Mouse (Mus musculus) myocyte (in vitro differentiated cells): ENCODE data around the gene Them7. TPM values are rescaled to one million over a fixed set of nuclear protein-coding genes. Genes with fewer than 3 reads are reported as not detected.

Source experiments
- H3K27me3 ChIP-seq: one replicate; pipeline ENCODE4 v1.6.1; 2011; ENCODE audit not compliant: control insufficient read depth, insufficient read depth, insufficient read length
- H3K36me3 ChIP-seq: one replicate; pipeline ENCODE4 v1.6.1; 2011; ENCODE audit not compliant: control insufficient read depth, insufficient read depth
- H3K4me2 ChIP-seq: one replicate; pipeline ENCODE4 v1.6.1; 2011; ENCODE audit warnings: low read depth, control low read depth
- H3K4me3 ChIP-seq: one replicate; pipeline ENCODE4 v1.5.1; 2011; ENCODE audit warnings: mild to moderate bottlenecking, control low read depth, moderate library complexity
- H3K79me2 ChIP-seq: one replicate; pipeline ENCODE4 v1.6.1; 2011; ENCODE audit not compliant: control insufficient read depth, insufficient read depth
- H3ac ChIP-seq: one replicate; pipeline ENCODE4 v1.6.1; 2011; ENCODE audit not compliant: control insufficient read depth, insufficient read length
- CEBPB ChIP-seq: IDR thresholded peaks from 2 replicates; pipeline ENCODE4 v1.6.1; 2011; ENCODE audit warnings: mild to moderate bottlenecking, moderate library complexity; ENCODE audit not compliant: poor library complexity, insufficient read depth, severe bottlenecking
- E2F4 ChIP-seq: IDR thresholded peaks from one replicate; pipeline ENCODE4 v1.6.1; 2011; ENCODE audit warnings: mild to moderate bottlenecking, control low read depth, moderate library complexity; ENCODE audit not compliant: insufficient read depth
- MAX ChIP-seq: IDR thresholded peaks from one replicate; pipeline ENCODE4 v1.6.1; 2011; ENCODE audit warnings: low read depth, mild to moderate bottlenecking, control low read depth
- MYOD1 ChIP-seq, 3 experiments: IDR thresholded peaks; one replicate each; pipeline ENCODE4 v1.6.1; 2011; ENCODE audit warnings: control low read depth in 2 of 3, low read depth in 2 of 3, mild to moderate bottlenecking in 2 of 3, moderate library complexity in 1 of 3; ENCODE audit not compliant: insufficient read length in 2 of 3, control insufficient read depth in 1 of 3
- MYOG ChIP-seq, 3 experiments: IDR thresholded peaks; one replicate each; pipeline ENCODE4 v1.6.1; 2011; ENCODE audit warnings: control low read depth in 2 of 3, low read depth in 2 of 3, mild to moderate bottlenecking in 2 of 3; ENCODE audit not compliant: insufficient read length in 2 of 3, control insufficient read depth in 1 of 3, insufficient read depth in 1 of 3
- POLR2A ChIP-seq: IDR thresholded peaks from one replicate; pipeline ENCODE4 v1.6.1; 2011; ENCODE audit warnings: low read depth, mild to moderate bottlenecking, control low read depth, moderate library complexity; ENCODE audit not compliant: insufficient read length
- POLR2AphosphoS2 ChIP-seq: IDR thresholded peaks from one replicate; pipeline ENCODE4 v1.6.1; 2011; ENCODE audit warnings: low read depth, control low read depth; ENCODE audit not compliant: insufficient read length
- REST ChIP-seq: IDR thresholded peaks from one replicate; pipeline ENCODE4 v1.6.1; 2011; ENCODE audit warnings: mild to moderate bottlenecking, control low read depth, moderate library complexity; ENCODE audit not compliant: insufficient read depth, insufficient read length
- SRF ChIP-seq: IDR thresholded peaks from one replicate; pipeline ENCODE4 v1.6.1; 2011; ENCODE audit warnings: low read depth; ENCODE audit not compliant: control insufficient read depth, insufficient read length
- TCF12 ChIP-seq: IDR thresholded peaks from one replicate; pipeline ENCODE4 v1.6.1; 2011; ENCODE audit warnings: mild to moderate bottlenecking, control low read depth; ENCODE audit not compliant: poor library complexity, insufficient read depth, severe bottlenecking
- TCF3 ChIP-seq: IDR thresholded peaks from one replicate; pipeline ENCODE4 v1.6.1; 2011; ENCODE audit warnings: low read depth, control low read depth; ENCODE audit not compliant: insufficient read length
- USF1 ChIP-seq: IDR thresholded peaks from one replicate; pipeline ENCODE4 v1.6.1; 2011; ENCODE audit warnings: low read depth, mild to moderate bottlenecking, control low read depth, moderate library complexity
- polyA plus RNA-seq: library from polyadenylated mRNA; unstranded; fragments of >200 nt; fragmentation: generic; extraction: Trizol; gene quantifications from one replicate; pipeline ENCODE4 v1.2.1, GENCODE M21; 2012; ENCODE audit warnings: missing spikeins

Them7 gene
- polyA plus RNA-seq, 1 experiment: not detected

DNA sequence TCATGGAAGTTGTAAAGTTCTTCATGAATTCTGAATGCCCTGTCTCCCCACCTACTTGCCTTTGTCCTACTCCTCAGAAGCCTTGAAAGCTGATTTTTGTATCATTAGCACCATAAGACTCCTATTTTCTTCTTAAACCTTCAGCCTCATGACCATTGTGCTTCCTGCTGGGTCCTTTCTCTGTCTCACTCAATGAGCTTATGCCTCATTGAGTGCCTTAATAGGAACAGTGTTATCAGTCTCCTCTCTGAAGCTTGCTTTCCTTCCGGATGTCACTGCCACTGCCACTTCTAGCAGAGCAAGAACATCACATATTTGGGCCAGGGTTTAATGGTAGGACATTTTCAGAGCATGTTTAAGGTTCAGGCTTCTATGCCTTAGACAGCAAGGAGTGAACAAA, 71.7 kb downstream of the Them7 start:
- H3K36me3 ChIP-seq: no peaks in the 10 kb centered on the region
- TF ChIP-seq POLR2A: no peak
- TF ChIP-seq USF1: no peak
- TF ChIP-seq MYOG (IDR thresholded peaks at IDR 0.05; ENCODE audit: control insufficient read depth in 1 of 3, insufficient read depth in 1 of 3, insufficient read length in 2 of 3, low read depth in 2 of 3): no peak
- no peak for TF ChIP-seq POLR2AphosphoS2
- TF ChIP-seq E2F4: no peak
- no peak for TF ChIP-seq SRF
- TF ChIP-seq MAX: no peak
- no peak for TF ChIP-seq MYOD1 (IDR thresholded peaks at IDR 0.05; ENCODE audit: control insufficient read depth in 1 of 3, insufficient read length in 2 of 3, low read depth in 2 of 3)
- no peak for TF ChIP-seq TCF3
- no peak for TF ChIP-seq CEBPB
- H3K79me2 ChIP-seq: no peaks in the 10 kb centered on the region
- H3K27me3 ChIP-seq: peaks cover 4% of the 10 kb centered on the region
- no peak overlapping the region for H3ac ChIP-seq
- no peak overlapping the region for H3K4me2 ChIP-seq
- H3K4me3 ChIP-seq: no peak overlapping the region

GRCm38 (mm10) chr2:105298888-105299287, 74.8 kb downstream of the Them7 start:
- TF ChIP-seq MAX (no peak), SRF (no peak), REST (no peak)
- H3K4me2 ChIP-seq: no peak overlapping the region
- H3K36me3 ChIP-seq: no peaks in the 10 kb centered on the region
- H3K27me3 ChIP-seq: peaks cover 4% of the 10 kb centered on the region
- H3K79me2 ChIP-seq: no peaks in the 10 kb centered on the region
- no peak overlapping the region for H3K4me3 ChIP-seq
- H3ac ChIP-seq: no peak overlapping the region

- Histone ChIP-seq H3ac (no peak overlapping the region), H3K36me3 (no peaks in the 10 kb centered on the region), H3K4me3 (no peak overlapping the region), H3K79me2 (no peaks in the 10 kb centered on the region), H3K4me2 (no peak overlapping the region), H3K27me3 (peaks cover 4% of the 10 kb centered on the region)
- no peak for TF ChIP-seq MAX
- no peak for TF ChIP-seq TCF3
- TF ChIP-seq MYOD1 (IDR thresholded peaks at IDR 0.05; ENCODE audit: control insufficient read depth in 1 of 3, insufficient read length in 2 of 3, low read depth in 2 of 3): no peak
- TF ChIP-seq MYOG (IDR thresholded peaks at IDR 0.05; ENCODE audit: control insufficient read depth in 1 of 3, insufficient read depth in 1 of 3, insufficient read length in 2 of 3, low read depth in 2 of 3): no peak
- no peak for TF ChIP-seq USF1
- no peak for TF ChIP-seq POLR2AphosphoS2
- TF ChIP-seq CEBPB: no peak
- no peak for TF ChIP-seq E2F4
- TF ChIP-seq POLR2A: no peak
- TF ChIP-seq REST: no peak
- no peak for TF ChIP-seq TCF12
- no peak for TF ChIP-seq SRF
These were observed 77.0 kb downstream of the Them7 start for GRCm38 (mm10) chr2:105301082-105301481.

GRCm38 (mm10) chr2:105301531-105301930, 77.4 kb downstream of the Them7 start:
- Histone ChIP-seq H3K79me2 (no peaks in the 10 kb centered on the region), H3K4me2 (no peak overlapping the region), H3K36me3 (no peaks in the 10 kb centered on the region), H3K27me3 (peaks cover 4% of the 10 kb centered on the region), H3ac (no peak overlapping the region), H3K4me3 (no peak overlapping the region)
- no peak for TF ChIP-seq POLR2AphosphoS2
- TF ChIP-seq REST: no peak
- no peak for TF ChIP-seq TCF12

- TF ChIP-seq MYOG (IDR thresholded peaks at IDR 0.05; ENCODE audit: control insufficient read depth in 1 of 3, insufficient read depth in 1 of 3, insufficient read length in 2 of 3, low read depth in 2 of 3): no peak
- TF ChIP-seq MYOD1 (IDR thresholded peaks at IDR 0.05; ENCODE audit: control insufficient read depth in 1 of 3, insufficient read length in 2 of 3, low read depth in 2 of 3): no peak
- TF ChIP-seq TCF3: no peak
- TF ChIP-seq TCF12: no peak
- no peak for TF ChIP-seq POLR2A
- TF ChIP-seq CEBPB: no peak
- TF ChIP-seq SRF: no peak
- TF ChIP-seq REST: no peak
- no peak for TF ChIP-seq MAX
- Histone ChIP-seq H3ac (no peak overlapping the region), H3K4me3 (no peak overlapping the region), H3K4me2 (no peak overlapping the region), H3K79me2 (no peaks in the 10 kb centered on the region), H3K27me3 (no peaks in the 10 kb centered on the region), H3K36me3 (no peaks in the 10 kb centered on the region)
These were observed 79.9 kb downstream of the Them7 start for GRCm38 (mm10) chr2:105303962-105304514.
